Mouse (Mus musculus): ENCODE data around the gene Itpkb. TPM values are rescaled to one million over a fixed set of nuclear protein-coding genes. Genes with fewer than 3 reads are reported as not detected.
"Not testable (repeated sequence)": the region's sequence is repeated elsewhere in the genome, so short reads cannot be mapped to it uniquely, and the experiment has no call there.

Gene Itpkb
- total RNA-seq, 2 experiments from 2014 or later, result 10.9 to 11.5 TPM

- ATAC-seq (ENCODE audit: poor library complexity, severe bottlenecking), result peak; percentile 27
Observed at GRCm38 (mm10) chr1:180365983-180366811, 35.9 kb downstream of the Itpkb start.

GRCm38 (mm10) chr1:180367045-180367619, 36.8 kb downstream of the Itpkb start:
- no peak for ATAC-seq (ENCODE audit: poor library complexity, severe bottlenecking)

- ATAC-seq (ENCODE audit: poor library complexity, severe bottlenecking), result no peak
Observed at GRCm38 (mm10) chr1:180367626-180368025, 37.3 kb downstream of the Itpkb start.

DNA sequence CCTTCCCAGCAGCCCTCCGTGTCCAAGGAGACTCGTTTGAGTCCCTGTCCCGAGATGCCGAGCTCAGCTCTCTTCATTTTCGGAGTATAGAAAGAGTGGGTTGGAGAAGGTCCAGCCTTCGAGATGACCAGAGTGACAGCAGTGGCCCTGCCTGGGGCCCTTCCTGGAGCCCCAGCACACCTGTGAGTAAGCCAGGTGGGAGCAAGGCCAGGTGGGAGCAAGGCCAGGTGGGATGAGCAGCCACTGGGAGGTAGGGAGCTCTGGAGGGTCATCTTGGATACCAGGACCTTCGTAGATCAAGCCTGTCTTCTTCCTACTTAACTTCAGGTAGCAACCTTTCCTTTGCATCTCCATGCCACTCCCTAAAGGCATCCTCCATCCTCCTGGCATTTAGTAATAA, 37.8 kb downstream of the Itpkb start:
- ATAC-seq (ENCODE audit: poor library complexity, severe bottlenecking), result no peak

DNA sequence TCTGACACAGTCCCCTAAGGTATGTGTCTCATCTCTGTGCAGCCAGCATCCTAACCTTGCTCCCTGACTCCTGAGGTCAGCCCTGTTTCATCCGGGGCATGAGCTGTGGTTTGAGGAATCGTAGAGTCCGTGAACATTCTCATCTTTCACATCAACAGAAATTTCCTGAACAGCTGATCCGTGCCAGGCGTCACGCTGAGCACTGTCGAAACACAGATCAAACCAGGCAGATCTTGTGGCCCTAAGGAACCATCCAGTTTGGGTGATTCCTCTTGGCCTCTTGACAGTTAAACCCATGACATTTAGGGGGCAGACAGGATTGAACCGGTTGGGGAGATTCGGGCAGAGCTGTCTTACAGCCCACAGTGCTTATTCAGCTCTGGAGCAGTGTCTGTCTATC, 38.4 kb downstream of the Itpkb start:
- no peak for ATAC-seq (ENCODE audit: poor library complexity, severe bottlenecking)

DNA sequence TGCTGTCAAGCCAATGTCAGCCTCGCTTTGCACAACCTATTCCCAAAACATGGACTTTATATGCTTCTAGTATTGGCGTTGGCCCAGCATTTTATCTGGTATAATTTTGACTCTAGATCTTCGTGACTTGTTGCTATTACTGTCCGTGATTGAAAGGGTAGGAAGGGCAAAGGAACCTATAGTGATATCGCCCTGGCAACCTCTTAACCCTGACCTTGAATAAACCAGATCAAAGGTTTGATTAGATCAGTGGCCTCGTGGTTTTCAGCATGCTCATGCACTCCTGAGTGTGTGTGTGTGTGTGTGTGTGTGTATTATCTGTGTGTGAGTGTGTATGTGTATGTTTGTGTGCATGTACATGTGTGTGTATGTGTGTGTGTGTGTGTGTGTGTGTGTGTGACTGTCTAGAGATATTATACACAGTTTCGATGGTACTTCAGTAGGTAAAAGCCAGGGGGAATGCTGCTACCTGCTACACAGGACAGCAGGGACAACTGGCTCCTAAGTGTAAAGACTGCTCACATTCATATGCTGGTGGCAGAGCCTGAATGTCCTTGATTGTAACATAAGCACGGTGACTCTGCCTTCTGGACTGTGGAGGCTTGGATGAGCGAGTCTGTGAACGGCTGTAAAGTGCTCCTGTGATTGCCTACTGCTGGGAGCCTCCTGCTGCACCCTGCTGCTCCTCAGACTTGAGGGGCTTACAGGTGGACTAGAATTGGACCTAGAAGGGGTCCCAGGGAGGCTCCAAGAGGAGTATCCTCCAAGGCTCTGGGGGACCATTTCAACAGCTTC, 40.8 kb downstream of the Itpkb start:
- ATAC-seq (ENCODE audit: poor library complexity, severe bottlenecking), result no peak

GRCm38 (mm10) chr1:180372258-180372657, 42.0 kb downstream of the Itpkb start:
- ATAC-seq (ENCODE audit: poor library complexity, severe bottlenecking), result not testable (repeated sequence)

DNA sequence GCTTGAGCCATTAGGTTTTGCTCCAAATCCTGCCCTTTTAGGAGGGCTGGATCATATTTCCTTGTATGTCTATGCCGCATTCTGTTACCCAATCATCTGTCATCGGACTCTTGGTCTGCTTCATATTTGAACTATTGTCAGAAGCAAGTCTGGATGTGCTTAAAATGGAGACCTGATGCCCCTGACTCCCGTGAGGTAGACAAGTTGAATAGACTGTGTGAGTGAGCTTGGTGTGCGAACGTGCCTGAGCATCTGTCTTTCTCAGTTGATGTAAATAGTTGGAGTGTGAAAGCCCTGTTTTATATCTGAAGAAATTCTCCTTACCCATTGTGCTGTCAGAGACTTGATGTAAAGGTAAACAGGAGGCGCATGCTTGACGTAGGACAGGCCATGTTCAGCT, 46.3 kb downstream of the Itpkb start:
- no peak for ATAC-seq (ENCODE audit: poor library complexity, severe bottlenecking)

DNA sequence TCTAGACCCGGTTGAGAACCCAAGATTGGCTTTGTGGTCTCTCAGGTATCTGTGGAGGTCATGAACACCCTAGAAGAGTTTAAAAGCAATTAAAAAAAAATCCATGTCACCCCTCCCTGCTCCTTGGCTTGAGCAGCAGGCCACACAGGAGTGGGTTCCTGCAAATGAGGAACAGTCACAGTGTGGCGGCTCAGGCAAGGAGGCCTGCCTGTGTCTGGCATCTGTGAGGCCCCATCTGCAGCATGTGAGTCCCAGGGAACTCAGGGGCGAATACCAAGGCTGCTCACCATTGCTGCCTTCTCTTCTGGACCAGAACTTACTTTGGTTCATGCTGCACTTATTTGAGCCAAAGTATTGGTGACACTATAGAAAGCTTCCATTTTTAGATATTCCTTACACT, 49.3 kb downstream of the Itpkb start:
- ATAC-seq (ENCODE audit: poor library complexity, severe bottlenecking), result peak; percentile 66; the same call in 1 of the 2 replicates

DNA sequence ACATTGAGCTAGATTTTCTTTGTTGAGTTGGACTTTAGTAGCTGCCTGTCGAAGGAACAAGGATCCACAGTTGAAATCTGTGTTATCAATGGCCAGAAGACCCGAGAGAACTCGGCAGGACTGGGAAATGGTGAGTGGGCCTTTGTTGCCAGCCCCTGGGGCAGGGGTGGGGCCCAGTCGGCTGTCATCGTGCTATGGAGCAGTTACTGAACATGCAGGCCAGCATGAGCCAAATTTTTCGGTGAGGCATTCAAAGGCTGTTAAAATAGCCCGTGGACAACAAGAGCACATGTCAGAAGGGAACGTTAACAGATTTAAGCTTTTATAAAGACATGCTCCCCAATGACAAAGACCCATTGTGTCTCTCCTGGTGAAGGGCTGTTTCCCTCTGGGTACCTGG, 52.1 kb downstream of the Itpkb start:
- ATAC-seq (ENCODE audit: poor library complexity, severe bottlenecking), result no peak

DNA sequence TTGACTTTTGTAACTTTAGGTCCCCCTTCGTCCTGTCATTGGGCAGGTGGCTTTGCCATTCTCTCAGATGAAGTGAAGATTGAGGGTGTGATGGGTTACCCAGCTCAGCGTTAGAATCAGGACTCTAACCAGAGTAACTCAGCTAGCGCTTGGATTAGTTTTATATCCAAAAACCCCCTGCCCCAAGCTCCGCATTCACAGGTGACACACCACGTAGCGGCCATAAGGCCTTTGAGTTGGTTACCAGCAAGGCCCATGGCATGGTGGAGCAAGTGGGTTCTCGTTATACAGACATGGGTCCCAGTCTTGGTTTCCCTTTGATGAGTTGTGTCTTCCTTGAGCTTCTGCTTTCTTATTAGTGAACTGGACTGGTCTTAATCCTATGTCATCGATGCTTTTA, 53.6 kb downstream of the Itpkb start:
- ATAC-seq (ENCODE audit: poor library complexity, severe bottlenecking), result no peak

DNA sequence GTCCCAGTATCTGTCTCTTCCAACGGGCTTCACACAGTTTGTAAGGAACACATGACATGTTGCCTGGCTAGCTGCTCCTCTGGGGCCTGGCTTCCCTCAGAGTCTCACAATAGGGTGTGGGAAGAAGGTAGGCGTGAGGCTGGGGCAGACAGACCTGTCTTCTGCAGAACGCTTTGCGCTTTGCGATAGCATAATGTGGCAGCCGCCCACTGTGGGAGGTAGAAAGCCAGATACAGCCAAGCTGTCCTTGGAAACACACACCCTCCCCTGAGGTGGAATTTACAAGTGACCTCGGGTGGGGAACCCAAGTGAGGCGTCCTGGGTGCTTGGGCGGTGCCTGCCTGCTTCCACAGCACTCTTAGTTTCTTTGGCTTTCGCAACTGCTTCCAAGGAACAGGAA, 54.2 kb downstream of the Itpkb start:
- no peak for ATAC-seq (ENCODE audit: poor library complexity, severe bottlenecking)

- ATAC-seq (ENCODE audit: poor library complexity, severe bottlenecking), result no peak
Observed at GRCm38 (mm10) chr1:180385308-180385707, 55.0 kb downstream of the Itpkb start.

DNA sequence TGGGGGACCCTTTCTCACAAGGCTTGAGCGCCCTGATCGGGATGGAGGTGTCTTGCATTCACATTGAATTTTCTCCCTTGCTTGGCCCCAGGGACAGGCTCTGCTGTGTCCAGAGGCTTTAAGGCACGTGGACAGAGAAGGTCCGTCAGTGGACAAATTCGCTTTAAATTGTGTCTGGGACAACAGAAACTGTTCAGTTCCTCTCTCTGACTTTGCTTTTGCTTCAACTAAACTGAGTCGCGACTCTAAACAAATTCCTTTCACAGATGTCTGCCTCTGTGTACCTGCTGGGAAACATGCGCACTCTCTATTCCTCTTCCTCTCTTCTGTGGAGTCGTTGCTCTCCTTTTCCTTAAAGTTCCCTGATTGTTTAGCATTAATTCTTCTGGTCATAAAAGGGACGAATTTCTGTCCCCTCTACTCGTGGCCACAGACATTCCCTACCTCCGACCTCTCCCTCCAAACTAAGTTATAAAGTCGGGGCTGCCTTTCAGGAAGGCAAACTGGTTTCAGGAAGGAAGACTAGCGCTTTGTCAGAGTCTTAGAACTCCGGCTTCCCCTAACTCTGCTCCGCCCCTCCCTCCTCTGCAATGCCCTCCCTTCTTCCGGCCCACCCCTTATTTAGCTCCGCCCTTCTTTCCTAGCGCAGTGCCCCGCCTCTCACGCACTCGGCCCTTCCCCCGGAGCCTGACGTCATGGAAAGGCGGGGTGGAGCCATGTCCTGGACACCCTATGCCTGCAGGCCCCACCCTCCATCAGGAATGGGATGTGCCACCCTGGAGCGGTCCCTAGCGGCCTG, 56.9 kb downstream of the Itpkb start:
- peak; percentile 92 for ATAC-seq (ENCODE audit: poor library complexity, severe bottlenecking)

GRCm38 (mm10) chr1:180387750-180388480, 57.6 kb downstream of the Itpkb start:
- no peak for ATAC-seq (ENCODE audit: poor library complexity, severe bottlenecking)

DNA sequence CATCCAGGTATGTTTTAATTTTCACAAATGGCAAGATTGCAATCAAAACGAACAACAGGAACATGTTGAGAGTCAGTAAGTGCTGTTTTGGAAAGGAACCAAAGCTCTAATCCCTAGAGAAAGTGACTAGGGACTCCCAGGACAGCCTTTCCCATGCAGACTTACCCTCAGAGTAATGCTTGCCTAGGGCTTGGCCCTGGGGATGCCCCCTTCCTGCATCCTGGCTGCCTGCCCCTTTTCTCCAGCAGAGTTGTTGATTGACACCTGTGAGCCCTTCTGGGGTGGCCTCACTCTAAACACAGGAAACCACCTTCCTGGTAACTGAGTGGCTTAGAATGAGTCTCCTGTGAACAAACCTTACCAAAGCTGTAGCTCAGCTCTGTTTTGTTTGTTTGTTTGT, 58.2 kb downstream of the Itpkb start:
- ATAC-seq (ENCODE audit: poor library complexity, severe bottlenecking), result no peak

- not testable (repeated sequence) for ATAC-seq (ENCODE audit: poor library complexity, severe bottlenecking)
Observed at GRCm38 (mm10) chr1:180389213-180389760, 59.0 kb downstream of the Itpkb start.

GRCm38 (mm10) chr1:180390321-180390731, 60.0 kb downstream of the Itpkb start:
- ATAC-seq (ENCODE audit: poor library complexity, severe bottlenecking), result peak; percentile 11

- no peak for ATAC-seq (ENCODE audit: poor library complexity, severe bottlenecking)
Observed at GRCm38 (mm10) chr1:180390746-180391574, 60.7 kb downstream of the Itpkb start.
